Mouse (Mus musculus) lung, embryonic 14.5 days (tissue): Measurements from ENCODE around the gene Stk39. TPM values are rescaled to one million over a fixed set of nuclear protein-coding genes. Genes with fewer than 3 reads are reported as not detected.

ENCODE experiments used
- ATAC-seq: fragments of 200-750 bp; cut with Nextera tagmentation; 2 replicates; pipeline ENCODE4 v1.8.0; 2017; ENCODE audit warnings: mild to moderate bottlenecking, moderate TSS enrichment, moderate library complexity; ENCODE audit not compliant: insufficient read depth
- DNase-seq: peaks from one replicate; pipeline ENCODE4 v3.0.0-alpha.2; 2015
- H3K27ac ChIP-seq: fragments of 300-500 bp; sonication (generic); 2 replicates; pipeline ENCODE4 v1.5.1; 2014; ENCODE audit warnings: low read depth, mild to moderate bottlenecking, moderate library complexity
- H3K27me3 ChIP-seq: fragments of 300-500 bp; sonication (generic); 2 replicates; pipeline ENCODE4 v1.6.1; 2014; ENCODE audit warnings: low read length, control low read depth; ENCODE audit not compliant: insufficient read depth
- H3K36me3 ChIP-seq: fragments of 300-500 bp; sonication (generic); 2 replicates; pipeline ENCODE4 v1.6.1; 2014; ENCODE audit warnings: control low read depth; ENCODE audit not compliant: insufficient read depth
- H3K4me1 ChIP-seq: fragments of 300-500 bp; sonication (generic); 2 replicates; pipeline ENCODE4 v1.6.1; 2014; ENCODE audit warnings: antibody characterized with exemption, control low read depth; ENCODE audit not compliant: insufficient read depth
- H3K4me2 ChIP-seq: fragments of 300-500 bp; sonication (generic); 2 replicates; pipeline ENCODE4 v1.6.1; 2014; ENCODE audit warnings: mild to moderate bottlenecking
- H3K4me3 ChIP-seq: fragments of 300-500 bp; sonication (generic); 2 replicates; pipeline ENCODE4 v1.5.1; 2014; ENCODE audit warnings: low read depth, low read length
- H3K9ac ChIP-seq: fragments of 300-500 bp; sonication (generic); 2 replicates; pipeline ENCODE4 v1.6.1; 2014
- H3K9me3 ChIP-seq: fragments of 300-500 bp; sonication (generic); 2 replicates; pipeline ENCODE4 v1.6.1; 2016; ENCODE audit warnings: low read depth, low read length, control low read depth
- CTCF ChIP-seq: IDR thresholded peaks from 2 replicates; pipeline ENCODE4 v1.5.1; 2016; ENCODE audit warnings: antibody characterized with exemption, low read depth
- WGBS: fragments of 180-500 bp; shearing (Covaris S2); extraction: QIAGEN DNeasy Blood & Tissue Kit; methylation state at CpG from one replicate; pipeline ENCODE4 v1.1.7; 2014; 5-methylcytosine and 5-hydroxymethylcytosine counted together
- polyA plus RNA-seq: library from polyadenylated mRNA; unstranded; fragments of >200 nt; fragmentation: Nextera tagmentation; extraction: Ambion mirVana; gene quantifications from 2 replicates; pipeline ENCODE4 v1.2.1, GENCODE M21; 2014

The Stk39 gene
- polyA plus RNA-seq, 1 experiment from 2014 or later = 27.6 TPM

DNA sequence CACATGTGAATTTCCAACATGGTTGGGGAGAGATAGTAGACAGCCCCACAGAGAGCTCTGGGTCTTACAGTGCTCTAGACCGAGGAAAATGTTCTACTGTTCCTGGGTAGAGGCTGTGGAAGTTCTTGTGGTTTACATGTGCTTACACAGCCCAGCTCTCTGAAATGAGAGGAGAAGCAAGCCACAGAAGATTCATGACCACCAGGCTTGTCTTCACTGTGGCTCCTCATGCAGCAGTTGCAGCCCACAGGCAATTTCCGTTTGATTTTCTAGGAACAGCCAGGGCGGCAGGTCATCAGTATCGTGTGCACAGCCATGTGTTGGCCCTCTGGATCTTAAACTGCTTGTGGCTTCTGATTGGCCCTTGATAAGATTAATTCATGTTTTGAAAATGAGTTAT, 252.2 kb downstream of the Stk39 start:
- no peak overlapping the region for H3K4me2 ChIP-seq
- H3K27ac ChIP-seq = no peak overlapping the region
- H3K9me3 ChIP-seq = no peaks in the 10 kb centered on the region
- no peaks in the 10 kb centered on the region for H3K4me1 ChIP-seq
- no peak for ATAC-seq
- DNase-seq = no peak
- H3K36me3 ChIP-seq = 0 out of 2 replicates have a peak, but pooled peaks cover 12% of the 10 kb centered on the region
- no peak overlapping the region for H3K4me3 ChIP-seq
- H3K9ac ChIP-seq = no peak overlapping the region
- TF ChIP-seq CTCF = no peak
- 79% methylated on average over 4 of the region's 4 CpGs for WGBS
- no peaks in the 10 kb centered on the region for H3K27me3 ChIP-seq

DNA sequence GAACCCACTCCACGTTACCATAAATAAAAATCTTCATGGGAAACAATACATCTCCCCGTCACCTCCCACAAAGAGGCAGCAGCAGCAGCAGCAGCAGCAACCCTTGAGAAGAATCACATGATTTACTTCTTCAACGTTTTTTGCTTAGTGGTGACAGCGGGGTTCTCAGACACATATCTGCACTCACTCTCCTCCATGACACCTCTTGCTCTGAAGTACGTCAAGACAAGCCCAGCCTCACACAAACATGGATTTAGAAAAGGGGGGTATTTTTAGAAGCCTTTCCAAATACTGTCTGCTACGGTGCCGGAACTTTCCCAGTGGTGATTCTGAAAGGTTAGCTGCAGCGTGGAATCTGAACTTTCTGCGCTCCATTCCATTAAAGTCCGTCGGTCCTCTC, 256.9 kb downstream of the Stk39 start:
- no peak overlapping the region for H3K27ac ChIP-seq
- no peaks in the 10 kb centered on the region for H3K4me1 ChIP-seq
- no peak overlapping the region for H3K4me2 ChIP-seq
- TF ChIP-seq CTCF = no peak
- H3K4me3 ChIP-seq = no peak overlapping the region
- DNase-seq (no peak), ATAC-seq (no peak)
- H3K9me3 ChIP-seq = no peaks in the 10 kb centered on the region
- no peak overlapping the region for H3K9ac ChIP-seq
- H3K27me3 ChIP-seq = no peaks in the 10 kb centered on the region
- H3K36me3 ChIP-seq = 0 out of 2 replicates have a peak, but pooled peaks cover 11% of the 10 kb centered on the region
- 61% methylated on average over 11 of the region's 11 CpGs for WGBS

DNA sequence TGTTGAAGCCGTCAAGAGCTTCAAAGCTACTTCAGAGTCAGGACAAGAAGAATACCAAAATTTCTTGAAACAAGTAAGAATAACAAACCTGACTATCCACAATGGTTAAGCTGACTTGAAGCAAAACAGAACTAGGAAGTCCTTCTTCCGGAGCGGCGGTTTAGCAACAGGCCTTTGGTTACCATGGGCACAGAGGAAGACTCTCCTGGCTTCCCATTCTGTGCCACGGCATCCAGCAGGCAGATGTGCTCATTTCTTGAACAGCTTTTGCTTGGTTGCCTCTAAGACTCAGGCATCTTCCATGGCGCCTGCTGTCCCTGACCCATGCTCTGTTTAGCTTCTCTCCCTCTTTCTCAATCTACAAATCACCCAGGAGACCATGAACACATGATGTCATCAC, 257.7 kb downstream of the Stk39 start:
- 79% methylated on average over 6 of the region's 6 CpGs for WGBS

DNA sequence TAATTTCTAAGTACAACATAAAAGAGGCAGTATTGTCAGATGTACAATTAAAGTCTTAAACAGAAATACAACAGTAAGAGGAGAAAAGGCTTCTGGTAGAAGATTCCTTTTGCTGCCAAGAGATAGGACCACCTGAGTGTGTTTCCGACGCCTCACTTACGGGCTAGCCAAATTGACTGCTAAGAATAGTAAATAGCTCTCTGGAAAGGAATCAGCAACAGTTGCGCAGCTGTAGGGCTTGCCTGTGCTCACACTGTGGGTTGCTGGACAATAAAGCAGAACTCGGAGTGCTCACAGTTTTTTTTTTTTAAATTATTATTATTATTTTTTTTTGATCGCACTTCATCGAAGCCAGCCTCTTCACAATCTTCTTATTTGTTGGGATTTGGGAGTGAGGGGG, 260.6 kb downstream of the Stk39 start:
- Histone ChIP-seq H3K27me3 (no peaks in the 10 kb centered on the region), H3K4me1 (no peaks in the 10 kb centered on the region), H3K27ac (no peak overlapping the region), H3K9me3 (no peaks in the 10 kb centered on the region), H3K9ac (no peak overlapping the region), H3K4me2 (no peak overlapping the region), H3K36me3 (0 out of 2 replicates have a peak, but pooled peaks cover 6% of the 10 kb centered on the region), H3K4me3 (no peak overlapping the region)
- ATAC-seq (peak; percentile 42; the same call in 1 of the 2 replicates), DNase-seq (peak; percentile 43)
- TF ChIP-seq CTCF = no peak
- 55% methylated on average over 7 of the region's 7 CpGs for WGBS

More for the DNA sequence above, 257.7 kb downstream of the Stk39 start:
- Histone ChIP-seq H3K27ac (no peak overlapping the region), H3K9ac (no peak overlapping the region), H3K4me1 (no peaks in the 10 kb centered on the region), H3K27me3 (no peaks in the 10 kb centered on the region), H3K4me2 (no peak overlapping the region), H3K4me3 (no peak overlapping the region), H3K36me3 (0 out of 2 replicates have a peak, but pooled peaks cover 10% of the 10 kb centered on the region), H3K9me3 (no peaks in the 10 kb centered on the region)
- DNase-seq (no peak), ATAC-seq (no peak)
- no peak for TF ChIP-seq CTCF

DNA sequence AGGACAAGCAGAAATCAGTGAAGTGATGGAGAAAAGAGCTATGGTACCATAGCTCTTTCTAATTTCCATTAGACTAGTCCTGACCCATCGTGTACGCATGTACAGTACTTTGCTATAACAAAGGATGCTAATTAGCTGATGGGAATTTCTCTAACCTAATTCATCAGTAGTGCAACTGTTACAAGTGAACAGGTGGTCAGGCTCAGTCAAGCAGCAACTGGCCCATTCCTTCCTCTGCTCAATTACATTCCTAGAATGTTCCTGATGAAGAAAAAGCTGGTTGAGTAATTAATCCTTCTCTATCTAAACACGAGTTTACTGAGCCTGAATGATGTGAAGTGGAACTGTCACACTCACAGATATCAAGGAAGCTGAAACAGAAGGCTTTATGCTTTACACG, 275.8 kb downstream of the Stk39 start:
- no peak for DNase-seq
- WGBS = 34% methylated on average over 4 of the region's 4 CpGs
- H3K4me1 ChIP-seq = no peaks in the 10 kb centered on the region
- ATAC-seq = no peak
- no peak overlapping the region for H3K27ac ChIP-seq
- no peaks in the 10 kb centered on the region for H3K36me3 ChIP-seq
- H3K4me2 ChIP-seq = no peak overlapping the region
- H3K9me3 ChIP-seq = no peaks in the 10 kb centered on the region
- H3K4me3 ChIP-seq = no peak overlapping the region
- H3K9ac ChIP-seq = no peak overlapping the region
- TF ChIP-seq CTCF = no peak
- H3K27me3 ChIP-seq = no peaks in the 10 kb centered on the region

DNA sequence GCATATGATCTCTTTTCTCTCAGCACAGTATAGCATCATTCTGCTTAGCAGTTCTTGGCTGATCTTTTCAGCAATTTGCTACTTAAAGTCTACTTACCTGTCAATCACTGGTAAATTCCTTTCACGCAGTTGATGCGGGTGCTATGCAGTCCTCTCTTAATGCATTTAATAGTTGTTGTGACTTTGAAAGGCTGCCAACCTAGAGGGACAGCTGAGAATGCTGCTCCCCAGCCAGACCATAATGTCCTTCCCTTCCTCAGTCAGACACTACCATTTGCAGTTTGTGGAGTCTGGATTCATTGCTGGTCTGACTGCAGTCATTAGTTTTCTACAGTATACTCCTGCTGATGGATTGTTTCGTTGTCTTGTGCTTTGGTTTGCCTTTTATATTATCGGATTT, 277.6 kb downstream of the Stk39 start:
- Histone ChIP-seq H3K27me3 (no peaks in the 10 kb centered on the region), H3K4me3 (no peak overlapping the region), H3K4me2 (no peak overlapping the region), H3K36me3 (no peaks in the 10 kb centered on the region), H3K9ac (no peak overlapping the region), H3K9me3 (no peaks in the 10 kb centered on the region), H3K27ac (no peak overlapping the region), H3K4me1 (no peaks in the 10 kb centered on the region)
- WGBS = 75% methylated on average over 4 of the region's 4 CpGs
- TF ChIP-seq CTCF = no peak
- DNase-seq = no peak
- no peak for ATAC-seq

DNA sequence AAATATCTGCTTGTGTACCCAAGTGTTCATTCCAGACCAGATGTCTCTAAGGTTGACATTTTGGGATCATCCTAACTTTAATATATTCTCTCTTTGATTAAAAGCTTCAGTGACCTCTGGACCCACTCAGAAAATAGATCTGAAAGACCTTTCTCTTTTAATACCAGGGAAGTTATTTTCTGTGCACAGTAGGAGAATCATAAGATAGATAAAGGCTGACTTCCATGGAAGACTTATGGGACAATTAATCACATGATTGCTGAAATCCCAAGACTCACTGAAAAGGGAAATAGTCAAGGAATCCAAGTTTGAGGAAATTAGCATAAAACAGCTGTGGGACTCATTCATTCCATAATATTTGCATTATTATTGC, 278.6 kb downstream of the Stk39 start:
- no peaks in the 10 kb centered on the region for H3K4me1 ChIP-seq
- ATAC-seq = no peak
- TF ChIP-seq CTCF = no peak

More for the DNA sequence above, 278.6 kb downstream of the Stk39 start:
- H3K36me3 ChIP-seq = no peaks in the 10 kb centered on the region
- no peak for DNase-seq
- no peak overlapping the region for H3K4me3 ChIP-seq
- no peak overlapping the region for H3K4me2 ChIP-seq
- no peak overlapping the region for H3K9ac ChIP-seq
- no peaks in the 10 kb centered on the region for H3K27me3 ChIP-seq
- no peak overlapping the region for H3K27ac ChIP-seq
- no peaks in the 10 kb centered on the region for H3K9me3 ChIP-seq
